Mouse (Mus musculus) 3134 (cell line): ENCODE results near the gene Gdf3.

Experiments
- DNase-seq: peaks from one replicate; pipeline ENCODE4 v3.0.0-alpha.2; 2011; ENCODE audit warnings: low spot score; ENCODE audit not compliant: insufficient read length; ENCODE audit errors: extremely low read depth

Gene Gdf3

DNA sequence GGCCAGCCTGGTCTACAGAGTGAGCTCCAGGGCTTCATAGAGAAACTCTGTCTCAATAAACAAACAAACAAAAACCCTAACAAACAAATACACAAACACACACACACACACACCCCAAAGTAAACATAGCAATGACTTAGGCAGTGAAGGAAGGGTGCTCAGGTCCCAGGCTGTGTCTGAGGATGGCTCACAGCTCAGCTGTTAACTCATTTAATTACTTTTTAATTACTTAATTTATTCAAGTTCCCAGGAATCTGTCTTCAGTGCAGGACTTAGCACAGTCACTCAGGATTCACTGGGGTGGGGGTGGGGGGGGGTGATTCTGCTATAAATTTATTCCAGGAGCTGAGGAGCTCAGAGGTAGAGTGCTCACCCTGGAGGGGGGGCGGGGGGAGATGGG, 40.1 kb downstream of the Gdf3 start:
- DNase-seq: no peak

DNA sequence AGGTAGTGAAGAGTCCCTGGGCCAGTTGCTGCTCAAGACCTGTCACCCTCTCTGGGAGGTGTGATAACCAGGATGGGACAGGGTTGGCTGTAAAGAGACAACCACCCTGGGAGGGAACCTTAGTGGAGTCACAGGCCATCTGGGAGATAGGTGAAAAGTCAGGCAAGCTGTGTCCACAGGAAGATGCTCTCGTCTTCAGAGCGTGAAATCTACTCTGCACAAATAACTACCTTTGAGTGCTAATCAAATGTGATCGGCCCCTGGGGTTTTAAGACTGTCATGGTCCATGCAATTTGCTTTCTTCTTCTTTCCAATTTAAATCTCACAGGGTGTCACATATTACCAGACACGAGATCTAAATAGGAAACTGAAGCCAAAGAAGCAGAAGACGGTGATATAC, 40.8 kb downstream of the Gdf3 start:
- no peak for DNase-seq

DNA sequence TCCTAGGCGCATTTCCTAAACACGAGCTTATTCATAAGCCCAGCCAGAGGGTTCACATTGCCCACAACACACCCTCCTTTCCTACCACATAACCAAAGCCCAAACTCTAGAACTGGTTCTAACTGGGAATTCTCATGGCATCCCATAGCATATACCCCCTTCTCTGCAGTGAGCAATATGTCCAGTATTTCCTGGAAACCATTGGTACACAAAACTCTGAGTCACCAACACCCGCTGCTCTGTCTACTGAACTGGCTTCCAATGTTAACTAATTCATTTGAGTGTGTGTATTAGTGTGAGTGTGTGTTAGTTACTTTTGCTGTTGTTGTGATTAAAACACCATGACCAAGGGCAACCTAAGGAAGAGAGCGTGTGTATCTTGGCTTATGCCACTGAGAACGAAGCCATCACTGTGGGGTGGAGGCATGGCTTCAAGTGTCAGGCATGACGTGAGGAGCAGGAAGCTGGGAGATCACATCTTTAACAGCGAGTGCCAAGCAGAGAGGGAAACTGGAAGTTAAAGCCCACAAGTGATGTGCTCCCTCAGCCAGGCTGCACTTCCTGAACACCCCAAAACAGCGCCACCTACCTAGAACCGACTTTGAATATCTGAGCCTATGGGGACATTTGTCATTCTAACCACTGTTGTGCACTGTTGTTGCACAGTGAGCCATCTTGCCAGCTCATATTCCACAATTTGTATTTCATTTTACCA, 44.7 kb downstream of the Gdf3 start:
- peak; percentile 16 for DNase-seq

DNA sequence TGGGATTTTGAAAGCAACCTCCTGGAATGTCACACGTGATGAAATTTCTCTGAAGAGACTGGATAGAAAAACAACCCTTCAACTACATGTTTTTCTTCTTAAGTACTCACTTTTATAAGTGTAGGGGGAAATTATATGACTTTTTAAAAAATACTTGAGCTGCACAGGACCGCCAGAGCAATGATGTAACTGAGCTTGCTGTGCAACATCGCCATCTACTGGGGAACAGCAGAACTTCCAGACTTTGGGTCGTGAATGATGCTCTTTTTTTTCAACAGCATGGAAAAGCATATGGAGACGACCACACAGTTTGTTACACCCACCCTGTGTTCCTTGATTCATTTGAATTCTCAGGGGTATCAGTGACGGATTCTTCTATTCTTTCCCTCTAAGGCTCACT, 47.4 kb downstream of the Gdf3 start:
- no peak for DNase-seq

DNA sequence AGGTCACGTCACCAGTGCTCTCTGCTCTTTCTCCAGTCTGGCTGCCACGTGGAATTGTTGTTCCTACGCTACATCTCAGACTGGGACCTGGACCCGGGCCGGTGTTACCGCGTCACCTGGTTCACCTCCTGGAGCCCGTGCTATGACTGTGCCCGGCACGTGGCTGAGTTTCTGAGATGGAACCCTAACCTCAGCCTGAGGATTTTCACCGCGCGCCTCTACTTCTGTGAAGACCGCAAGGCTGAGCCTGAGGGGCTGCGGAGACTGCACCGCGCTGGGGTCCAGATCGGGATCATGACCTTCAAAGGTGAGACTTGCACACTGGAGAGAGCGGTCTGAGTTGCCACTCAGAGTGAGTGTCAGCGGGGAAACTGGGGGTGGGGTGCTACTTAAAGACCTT, 48.9 kb downstream of the Gdf3 start:
- DNase-seq: no peak

DNA sequence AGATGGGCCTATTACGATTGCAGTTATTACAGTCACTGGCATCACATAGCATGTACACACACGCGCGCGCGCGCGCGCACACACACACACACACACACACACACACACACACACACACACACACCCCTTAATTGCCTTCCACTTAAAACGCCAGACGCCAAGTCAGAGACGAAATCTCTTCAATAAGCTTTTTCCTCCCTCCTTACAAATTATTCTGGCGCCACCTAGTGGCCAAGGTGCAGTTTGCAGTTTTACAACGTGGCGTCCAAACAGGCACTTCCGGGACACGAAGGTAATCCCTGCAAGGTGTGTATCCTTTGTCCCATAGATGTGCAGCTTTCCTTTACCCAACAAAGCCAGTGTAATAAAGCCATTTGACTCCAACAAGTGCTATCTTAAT, 49.5 kb downstream of the Gdf3 start:
- DNase-seq: no peak

DNA sequence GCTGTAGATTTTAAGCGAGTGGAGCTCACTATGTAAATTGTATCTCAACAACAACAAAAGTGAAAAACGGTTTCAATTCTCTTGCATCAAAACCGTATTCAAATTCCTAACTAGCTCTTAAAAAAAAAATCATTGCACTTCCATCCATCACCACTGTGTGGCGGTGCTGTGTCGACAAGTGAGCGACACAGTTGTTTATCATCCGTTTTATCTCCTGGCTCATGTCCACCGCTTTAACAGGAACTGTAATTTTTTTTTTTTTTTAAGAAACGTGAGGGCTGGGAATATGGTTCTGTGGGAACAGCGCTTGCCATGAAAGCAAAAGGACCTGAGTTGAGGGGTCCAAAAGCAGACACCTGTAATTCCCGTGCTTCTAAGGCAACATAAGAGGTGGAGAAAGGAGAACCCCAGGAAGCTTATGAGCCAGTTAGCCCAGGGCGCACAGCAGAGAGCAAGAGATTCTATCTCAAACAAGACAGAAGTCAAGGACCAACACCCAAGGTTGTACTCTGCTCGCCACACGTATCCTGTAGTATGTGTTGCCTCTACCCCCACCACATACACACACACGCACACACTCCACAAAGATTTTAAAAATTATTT, 52.8 kb downstream of the Gdf3 start:
- peak; percentile 29 for DNase-seq
